In the genomic region with DNA sequence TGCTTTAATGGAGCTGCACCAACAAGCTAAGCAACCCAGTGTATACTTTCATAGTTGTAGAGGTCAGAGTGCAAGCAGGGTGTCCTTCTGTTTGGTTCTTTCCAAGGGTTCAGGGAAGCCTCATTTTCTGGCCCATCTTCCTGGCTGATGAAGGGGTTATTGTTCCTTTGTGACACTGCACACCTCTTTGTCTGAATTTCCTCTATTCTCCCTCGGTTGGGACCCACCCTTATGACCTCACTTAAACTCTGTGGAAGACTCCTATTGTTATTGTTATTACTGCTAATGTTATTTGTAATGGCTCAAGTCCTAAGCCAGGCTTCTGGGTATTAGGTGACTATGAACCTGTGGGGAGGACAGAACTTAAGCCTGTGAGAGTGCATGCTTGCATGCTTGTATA, we compare ENCODE assay signal across 21 mouse cellular contexts.
DNase-seq lines count a peak whose midpoint lies in the region; ATAC-seq and TF ChIP-seq lines count a peak whose summit lies in the region.
"Had no signal": no experiment of that assay in that cellular context is flagged by ENCODE, and none has a peak within 500 bp of the region (broad histone marks: within the 10 kb centered on the region; RNA-seq: fewer than 3 reads in every experiment).

No protein-coding gene starts in this region.

- no peak for TF ChIP-seq POLR2A in ES-Bruce4 (IDR thresholded peaks at IDR 0.05; ENCODE audit: insufficient read depth, low read length)

- peak overlapping the region; percentile 5; the same call in 1 of the 2 replicates for H3K27ac ChIP-seq in hindbrain, embryonic 10.5 days
- no peak overlapping the region for H3K27ac ChIP-seq in hindbrain, embryonic 16.5 days (ENCODE audit: low read depth, low read length)
- H3K27ac ChIP-seq in ES-Bruce4 (ENCODE audit: insufficient read depth, low read length), result peak overlapping the region; percentile 84
- H3K27ac ChIP-seq: embryonic facial prominence, embryonic 12.5 days; left cerebral cortex, adult 2 months; liver, embryonic 13.5 days; midbrain, embryonic 12.5 days; neural tube, embryonic 15.5 days; stomach, embryonic 15.5 days had no signal

- intact Hi-C loops in heart, postnatal 36 days (cut with DNase I), result no loop called here

- peak; percentile 51; the same call in 1 of the 2 replicates for TF ChIP-seq EP300 in ES-Bruce4 (IDR thresholded peaks at IDR 0.05; ENCODE audit: insufficient read depth, low read depth, low read length)

- H3K9me3 ChIP-seq in hindbrain, embryonic 10.5 days, result no peaks in the 10 kb centered on the region
- H3K9me3 ChIP-seq in hindbrain, embryonic 16.5 days (ENCODE audit: control insufficient read depth, low read length), result no peaks in the 10 kb centered on the region
- no peaks in the 10 kb centered on the region for H3K9me3 ChIP-seq in ES-Bruce4 (replicated peaks; ENCODE audit: control insufficient read depth, insufficient read depth, low read length, poor library complexity, severe bottlenecking)
- H3K9me3 ChIP-seq: embryonic facial prominence, embryonic 12.5 days; liver, embryonic 13.5 days; midbrain, embryonic 12.5 days; neural tube, embryonic 15.5 days; stomach, embryonic 15.5 days had no signal

- DNase-seq in heart, adult 9 months (ENCODE audit: low spot score in 2 of 2), result peak; percentile 47 to 74
- no peak for DNase-seq in heart, postnatal 36 days
- DNase-seq in hindbrain, embryonic 10.5 days (ENCODE audit: low spot score), result no peak
- peak; percentile 69 for DNase-seq in WW6 (ENCODE audit: low read depth, low spot score)
- DNase-seq in adrenal gland, postnatal 25 days, result no peak
- DNase-seq: cerebellum, adult 11-12 months; cerebellum, postnatal 25 days; forebrain, postnatal 0 days; gastrocnemius, postnatal 25 days; kidney, adult 11 months; liver, embryonic 13.5 days; lung, embryonic 14.5 days; right cerebral cortex, adult 18-20 months; thymus, postnatal 25 days had no signal

- H3K4me1 ChIP-seq in hindbrain, embryonic 10.5 days (replicated peaks), result peaks cover 72% of the 10 kb centered on the region
- peaks cover 2% of the 10 kb centered on the region; the same call in 1 of the 2 replicates for H3K4me1 ChIP-seq in hindbrain, embryonic 16.5 days (ENCODE audit: control insufficient read depth, insufficient read depth, low read depth, low read length)
- H3K4me1 ChIP-seq in ES-Bruce4 (ENCODE audit: control insufficient read depth, insufficient read depth, low read length), result peaks cover 18% of the 10 kb centered on the region

- no peak overlapping the region for H3K4me2 ChIP-seq in hindbrain, embryonic 16.5 days (ENCODE audit: low read length)
- H3K4me2 ChIP-seq: embryonic facial prominence, embryonic 12.5 days; liver, embryonic 13.5 days; lung, embryonic 14.5 days; midbrain, embryonic 12.5 days; neural tube, embryonic 15.5 days; stomach, embryonic 15.5 days had no signal

- TF ChIP-seq CTCF in ES-Bruce4 (IDR thresholded peaks at IDR 0.05; ENCODE audit: low read depth, low read length), result no peak

- H3K4me3 ChIP-seq in hindbrain, embryonic 10.5 days, result no peak overlapping the region
- H3K4me3 ChIP-seq in hindbrain, embryonic 16.5 days (ENCODE audit: low read length), result no peak overlapping the region
- no peak overlapping the region for H3K4me3 ChIP-seq in ES-Bruce4 (ENCODE audit: low read depth, low read length)
- H3K4me3 ChIP-seq: embryonic facial prominence, embryonic 12.5 days; left cerebral cortex, adult 2 months; liver, embryonic 13.5 days; midbrain, embryonic 12.5 days; neural tube, embryonic 15.5 days; stomach, embryonic 15.5 days had no signal

- H3K36me3 ChIP-seq in hindbrain, embryonic 10.5 days, result no peaks in the 10 kb centered on the region
- H3K36me3 ChIP-seq in hindbrain, embryonic 16.5 days (ENCODE audit: control insufficient read depth, insufficient read depth, low read length), result no peaks in the 10 kb centered on the region
- H3K36me3 ChIP-seq in ES-Bruce4 (ENCODE audit: control insufficient read depth, insufficient read depth, low read length, poor library complexity, severe bottlenecking), result no peaks in the 10 kb centered on the region
- H3K36me3 ChIP-seq: embryonic facial prominence, embryonic 12.5 days; liver, embryonic 13.5 days; midbrain, embryonic 12.5 days; neural tube, embryonic 15.5 days; stomach, embryonic 15.5 days had no signal

- WGBS in hindbrain, embryonic 10.5 days, result 6% methylated on average over 1 of the region's 1 CpGs
- whole genome bisulfite sequencing in hindbrain, embryonic 16.5 days, result 9% methylated on average over 1 of the region's 1 CpGs

- no peak for ATAC-seq in hindbrain, embryonic 16.5 days
- ATAC-seq: forebrain, postnatal 0 days had no signal

- no peaks in the 10 kb centered on the region for H3K27me3 ChIP-seq in hindbrain, embryonic 10.5 days (ENCODE audit: insufficient read depth, poor library complexity, severe bottlenecking)
- no peaks in the 10 kb centered on the region for H3K27me3 ChIP-seq in hindbrain, embryonic 16.5 days (replicated peaks; ENCODE audit: control insufficient read depth, insufficient read depth, low read length)
- no peaks in the 10 kb centered on the region for H3K27me3 ChIP-seq in ES-Bruce4 (ENCODE audit: control insufficient read depth, insufficient read depth, low read length, poor library complexity, severe bottlenecking)
- H3K27me3 ChIP-seq: embryonic facial prominence, embryonic 12.5 days; liver, embryonic 13.5 days; neural tube, embryonic 15.5 days; stomach, embryonic 15.5 days had no signal

- no peak overlapping the region for H3K9ac ChIP-seq in hindbrain, embryonic 16.5 days (ENCODE audit: low read depth, low read length)
- no peak overlapping the region for H3K9ac ChIP-seq in ES-Bruce4 (ENCODE audit: low read depth, poor library complexity, severe bottlenecking)
- H3K9ac ChIP-seq: embryonic facial prominence, embryonic 12.5 days; forebrain, postnatal 0 days; liver, embryonic 13.5 days; lung, embryonic 14.5 days; midbrain, embryonic 12.5 days; neural tube, embryonic 15.5 days; stomach, embryonic 15.5 days had no signal

Comparison
In these comparisons a context has a peak if more than half of its experiments do, and no peak if none do; other contexts are left out.
1. DNase-seq: peak in heart, adult 9 months (2 of 2) and WW6 (single experiment); none in heart, postnatal 36 days (0 of 2), hindbrain, embryonic 10.5 days (single experiment) and adrenal gland, postnatal 25 days (single experiment).